In the genomic region with DNA sequence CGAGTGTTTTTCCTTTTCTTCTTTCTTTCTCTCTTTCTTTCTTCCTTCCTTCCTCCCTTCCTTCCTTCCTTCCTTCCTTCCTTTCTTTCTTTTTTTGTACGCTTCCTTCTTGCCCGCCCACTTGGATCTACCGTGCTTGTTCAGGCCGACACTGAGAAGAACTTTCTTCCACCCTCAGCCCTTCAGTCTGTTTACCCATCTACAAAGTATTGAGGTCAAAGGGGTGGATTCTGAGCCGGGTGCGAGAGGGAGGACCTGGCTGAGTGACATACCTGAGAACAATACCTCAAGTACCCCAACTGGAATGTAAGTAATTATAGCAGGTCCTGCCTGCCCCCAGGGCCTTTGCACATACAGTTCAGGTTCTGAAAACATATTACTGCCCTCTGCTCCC, we compare ENCODE assay signal across 8 mouse cellular contexts. TPM values are rescaled to one million over a fixed set of nuclear protein-coding genes. Genes with fewer than 3 reads are reported as not detected.
DNase-seq lines count a peak whose midpoint lies in the region; ATAC-seq and TF ChIP-seq lines count a peak whose summit lies in the region.

No protein-coding gene starts in this region.

- H3K79me2 ChIP-seq in myocyte (ENCODE audit: control insufficient read depth, insufficient read depth), result no peaks in the 10 kb centered on the region

- ATAC-seq in embryonic facial prominence, embryonic 12.5 days (ENCODE audit: insufficient number of reproducible peaks, insufficient read depth, low FRiP score, low TSS enrichment), result no peak
- no peak for ATAC-seq in intestine, embryonic 15.5 days
- no peak for ATAC-seq in monocyte, adult 5-6 weeks (replicated peaks; ENCODE audit: insufficient number of reproducible peaks, low FRiP score, low TSS enrichment, poor library complexity, severe bottlenecking)

- peaks cover 38% of the 10 kb centered on the region for H3K36me3 ChIP-seq in embryonic facial prominence, embryonic 12.5 days
- peaks cover 3% of the 10 kb centered on the region for H3K36me3 ChIP-seq in intestine, embryonic 15.5 days
- no peaks in the 10 kb centered on the region for H3K36me3 ChIP-seq in myocyte (ENCODE audit: control insufficient read depth, insufficient read depth)

- H3K4me2 ChIP-seq in embryonic facial prominence, embryonic 12.5 days (replicated peaks), result peak overlapping the region; percentile 84
- H3K4me2 ChIP-seq in intestine, embryonic 15.5 days (replicated peaks), result peak overlapping the region; percentile 96
- peak overlapping the region; percentile 56 for H3K4me2 ChIP-seq in myocyte (ENCODE audit: low read depth)

- H3K4me3 ChIP-seq in layer of hippocampus, adult 2 months, result peak overlapping the region; percentile 97
- H3K4me3 ChIP-seq in embryonic facial prominence, embryonic 12.5 days, result peak overlapping the region; percentile 74
- H3K4me3 ChIP-seq in intestine, embryonic 15.5 days (replicated peaks), result peak overlapping the region; percentile 79
- H3K4me3 ChIP-seq in myocyte, result peak overlapping the region; percentile 47

- no peak for TF ChIP-seq POLR2A in myocyte (IDR thresholded peaks at IDR 0.05; ENCODE audit: insufficient read length, low read depth)

- H3K9me3 ChIP-seq in embryonic facial prominence, embryonic 12.5 days, result no peaks in the 10 kb centered on the region
- H3K9me3 ChIP-seq in intestine, embryonic 15.5 days, result no peaks in the 10 kb centered on the region

- peak overlapping the region; percentile 96 for H3K27ac ChIP-seq in layer of hippocampus, adult 2 months
- 0 out of 2 replicates have a peak overlapping the region, but pooled peaks have one; percentile 26 for H3K27ac ChIP-seq in embryonic facial prominence, embryonic 12.5 days
- H3K27ac ChIP-seq in intestine, embryonic 15.5 days, result no peak overlapping the region

- no peak for DNase-seq in layer of hippocampus, adult 2 months (ENCODE audit: low spot score in 2 of 2)
- DNase-seq in layer of hippocampus, postnatal 10 days (ENCODE audit: low spot score in 2 of 2), result no peak
- no peak for DNase-seq in embryo, embryonic 10.5 days (ENCODE audit: low spot score)
- DNase-seq in right cerebral cortex, postnatal 36 days (ENCODE audit: low spot score in 2 of 2), result no peak

- 17% methylated on average over 7 of the region's 7 CpGs for WGBS in embryonic facial prominence, embryonic 12.5 days
- 17% methylated on average over 7 of the region's 7 CpGs for WGBS in intestine, embryonic 15.5 days

- H3K27me3 ChIP-seq in embryonic facial prominence, embryonic 12.5 days, result no peaks in the 10 kb centered on the region
- no peaks in the 10 kb centered on the region for H3K27me3 ChIP-seq in intestine, embryonic 15.5 days (replicated peaks)
- no peaks in the 10 kb centered on the region for H3K27me3 ChIP-seq in myocyte (ENCODE audit: control insufficient read depth, insufficient read depth, insufficient read length)

- no peak overlapping the region for H3K9ac ChIP-seq in embryonic facial prominence, embryonic 12.5 days
- H3K9ac ChIP-seq in intestine, embryonic 15.5 days, result no peak overlapping the region

- H3ac ChIP-seq in myocyte (ENCODE audit: control insufficient read depth, insufficient read length), result peak overlapping the region; percentile 12

- peaks cover 25% of the 10 kb centered on the region for H3K4me1 ChIP-seq in embryonic facial prominence, embryonic 12.5 days
- peaks cover 31% of the 10 kb centered on the region for H3K4me1 ChIP-seq in intestine, embryonic 15.5 days (replicated peaks)

- no peak for TF ChIP-seq CTCF in layer of hippocampus, adult 2 months (conservative IDR thresholded peaks at IDR 0.05)

TF ChIP-seq in myocyte, 11 proteins besides CTCF, POLR2A, EP300 and RAD21:
- TF ChIP-seq REST (IDR thresholded peaks at IDR 0.05; ENCODE audit: insufficient read depth, insufficient read length) (no peak), TCF12 (IDR thresholded peaks at IDR 0.05; ENCODE audit: insufficient read depth, poor library complexity, severe bottlenecking) (no peak), MAX (IDR thresholded peaks at IDR 0.05; ENCODE audit: low read depth) (no peak), SRF (IDR thresholded peaks at IDR 0.05; ENCODE audit: control insufficient read depth, insufficient read length, low read depth) (no peak), MYOD1 (IDR thresholded peaks at IDR 0.05; ENCODE audit: control insufficient read depth in 1 of 3, insufficient read length in 2 of 3, low read depth in 2 of 3) (no peak), CEBPB (IDR thresholded peaks at IDR 0.05; ENCODE audit: insufficient read depth, poor library complexity, severe bottlenecking) (no peak), MYOG (IDR thresholded peaks at IDR 0.05; ENCODE audit: control insufficient read depth in 1 of 3, insufficient read depth in 1 of 3, insufficient read length in 2 of 3, low read depth in 2 of 3) (no peak), POLR2AphosphoS2 (IDR thresholded peaks at IDR 0.05; ENCODE audit: insufficient read length, low read depth) (no peak), E2F4 (IDR thresholded peaks at IDR 0.05; ENCODE audit: insufficient read depth) (no peak), USF1 (IDR thresholded peaks at IDR 0.05; ENCODE audit: low read depth) (no peak), TCF3 (IDR thresholded peaks at IDR 0.05; ENCODE audit: insufficient read length, low read depth) (no peak)

RNA-seq across cellular contexts. Expression of gene Ano8, which starts 0.4 kb away (rescaled TPM):
- 10 to 100 TPM; 52.9 to 55.3 TPM for total RNA-seq in layer of hippocampus, adult 2 months (2021)
- 10 to 100 TPM; 64.3 to 71.5 TPM for total RNA-seq in layer of hippocampus, postnatal 10 days (2021)
- 9.6 and 10.7 TPM in 2 replicates for polyA plus RNA-seq in embryonic facial prominence, embryonic 12.5 days (2016; fragmentation: Nextera tagmentation; extraction: Ambion mirVana)
- polyA plus RNA-seq in intestine, embryonic 15.5 days (2015; fragmentation: Nextera tagmentation; extraction: Ambion mirVana), result 1.4 TPM in 2 replicates
- polyA plus RNA-seq in myocyte (2012; fragmentation: generic; extraction: Trizol), result 27.5 TPM
- 4.7 to 11.0 TPM (median 8.5 TPM) in 3 replicates for total RNA-seq in monocyte, adult 5-6 weeks (2017)

RNA-seq across cellular contexts. Expression of gene Gtpbp3, which starts 1.8 kb away (rescaled TPM):
- 10 to 100 TPM; 28.7 to 32.1 TPM for total RNA-seq in layer of hippocampus, adult 2 months (2021)
- 10 to 100 TPM; 26.4 to 29.4 TPM for total RNA-seq in layer of hippocampus, postnatal 10 days (2021)
- polyA plus RNA-seq in embryonic facial prominence, embryonic 12.5 days (2016; fragmentation: Nextera tagmentation; extraction: Ambion mirVana), result 23.0 and 25.0 TPM in 2 replicates
- 13.6 and 16.3 TPM in 2 replicates for polyA plus RNA-seq in intestine, embryonic 15.5 days (2015; fragmentation: Nextera tagmentation; extraction: Ambion mirVana)
- polyA plus RNA-seq in myocyte (2012; fragmentation: generic; extraction: Trizol), result 17.5 TPM
- total RNA-seq in monocyte, adult 5-6 weeks (2017), result 16.0 to 22.2 TPM (median 16.4 TPM) in 3 replicates

RNA-seq across cellular contexts. Expression of gene Dda1, which starts 17.1 kb away (rescaled TPM):
- total RNA-seq in layer of hippocampus, adult 2 months (2021), result 10 to 100 TPM; 83.2 to 89.7 TPM
- total RNA-seq in layer of hippocampus, postnatal 10 days (2021), result 100 to 1,000 TPM; 128 to 130 TPM
- polyA plus RNA-seq in embryonic facial prominence, embryonic 12.5 days (2016; fragmentation: Nextera tagmentation; extraction: Ambion mirVana), result 108 and 117 TPM in 2 replicates
- polyA plus RNA-seq in intestine, embryonic 15.5 days (2015; fragmentation: Nextera tagmentation; extraction: Ambion mirVana), result 90.2 and 91.3 TPM in 2 replicates
- 117 TPM for polyA plus RNA-seq in myocyte (2012; fragmentation: generic; extraction: Trizol)
- 33.6 to 53.8 TPM (median 42.4 TPM) in 3 replicates for total RNA-seq in monocyte, adult 5-6 weeks (2017)

RNA-seq across cellular contexts. Expression of gene Mrpl34, which starts 21.4 kb away (rescaled TPM):
- total RNA-seq in layer of hippocampus, adult 2 months (2021), result 10 to 100 TPM; 39.7 to 45.4 TPM
- 10 to 100 TPM; 59.5 to 69.2 TPM for total RNA-seq in layer of hippocampus, postnatal 10 days (2021)
- polyA plus RNA-seq in embryonic facial prominence, embryonic 12.5 days (2016; fragmentation: Nextera tagmentation; extraction: Ambion mirVana), result 169 TPM in 2 replicates
- polyA plus RNA-seq in intestine, embryonic 15.5 days (2015; fragmentation: Nextera tagmentation; extraction: Ambion mirVana), result 199 and 214 TPM in 2 replicates
- polyA plus RNA-seq in myocyte (2012; fragmentation: generic; extraction: Trizol), result 79.0 TPM
- 5.7 to 17.9 TPM (median 13.7 TPM) in 3 replicates for total RNA-seq in monocyte, adult 5-6 weeks (2017)

RNA-seq across cellular contexts. Expression of gene Abhd8, which starts 22.7 kb away (rescaled TPM):
- total RNA-seq in layer of hippocampus, adult 2 months (2021), result 100 to 1,000 TPM; 260 to 270 TPM
- total RNA-seq in layer of hippocampus, postnatal 10 days (2021), result 100 to 1,000 TPM; 145 to 159 TPM
- 89.4 and 92.7 TPM in 2 replicates for polyA plus RNA-seq in embryonic facial prominence, embryonic 12.5 days (2016; fragmentation: Nextera tagmentation; extraction: Ambion mirVana)
- polyA plus RNA-seq in intestine, embryonic 15.5 days (2015; fragmentation: Nextera tagmentation; extraction: Ambion mirVana), result 34.6 and 37.5 TPM in 2 replicates
- polyA plus RNA-seq in myocyte (2012; fragmentation: generic; extraction: Trizol), result 67.0 TPM
- 2.2 to 12.0 TPM (median 8.3 TPM) in 3 replicates for total RNA-seq in monocyte, adult 5-6 weeks (2017)

Comparison
In these comparisons a context has a peak if more than half of its experiments do, and no peak if none do; other contexts are left out.
1. H3K4me3 ChIP-seq: peak in every context shown above with its lines; median percentile 97 in layer of hippocampus, adult 2 months; 79 in intestine, embryonic 15.5 days; 74 in embryonic facial prominence, embryonic 12.5 days; 47 in myocyte.